Mouse (Mus musculus): ENCODE data around the gene Tbc1d8. TPM values are rescaled to one million over a fixed set of nuclear protein-coding genes. Genes with fewer than 3 reads are reported as not detected.
A peak's percentile ranks its signal among the peaks of the same experiment; 100 is the strongest.

The Tbc1d8 gene
- polyA plus RNA-seq, 1 experiment from 2014 or later, result 13.4 TPM

- no peaks in the 10 kb centered on the region for H3K9me3 ChIP-seq
- no peaks in the 10 kb centered on the region for H3K36me3 ChIP-seq
- WGBS, result 44% methylated on average over 7 of the region's 7 CpGs
- H3K4me2 ChIP-seq, result no peak overlapping the region
- no peaks in the 10 kb centered on the region for H3K27me3 ChIP-seq
- peaks cover 21% of the 10 kb centered on the region for H3K4me1 ChIP-seq
- no peak overlapping the region for H3K4me3 ChIP-seq
- H3K27ac ChIP-seq, result 0 out of 2 replicates have a peak overlapping the region, but pooled peaks have one; percentile 22
- H3K9ac ChIP-seq, result no peak overlapping the region
- ATAC-seq (ENCODE audit: borderline replicate concordance, extremely low read depth, low FRiP score, low TSS enrichment), result no peak
Observed at GRCm38 (mm10) chr1:39408668-39409067, 69.9 kb downstream of the Tbc1d8 start.

GRCm38 (mm10) chr1:39408123-39408522 lies 70.4 kb downstream of the Tbc1d8 start:
- ATAC-seq (ENCODE audit: borderline replicate concordance, extremely low read depth, low FRiP score, low TSS enrichment), result no peak
- Histone ChIP-seq H3K27ac (0 out of 2 replicates have a peak overlapping the region, but pooled peaks have one; percentile 22), H3K9me3 (no peaks in the 10 kb centered on the region), H3K4me3 (no peak overlapping the region), H3K36me3 (no peaks in the 10 kb centered on the region), H3K27me3 (no peaks in the 10 kb centered on the region), H3K4me2 (no peak overlapping the region), H3K4me1 (peaks cover 21% of the 10 kb centered on the region), H3K9ac (no peak overlapping the region)
- WGBS, result 75% methylated on average over 6 of the region's 6 CpGs

- Histone ChIP-seq H3K4me2 (no peak overlapping the region), H3K9ac (no peak overlapping the region), H3K27me3 (no peaks in the 10 kb centered on the region), H3K27ac (no peak overlapping the region), H3K4me3 (no peak overlapping the region), H3K36me3 (no peaks in the 10 kb centered on the region), H3K4me1 (peaks cover 21% of the 10 kb centered on the region), H3K9me3 (no peaks in the 10 kb centered on the region)
- ATAC-seq (ENCODE audit: borderline replicate concordance, extremely low read depth, low FRiP score, low TSS enrichment), result no peak
- WGBS, result 58% methylated on average over 4 of the region's 4 CpGs
Observed at GRCm38 (mm10) chr1:39407108-39407507, 71.4 kb downstream of the Tbc1d8 start.

GRCm38 (mm10) chr1:39400173-39400572 lies 78.4 kb downstream of the Tbc1d8 start:
- 80% methylated on average over 3 of the region's 3 CpGs for WGBS
- H3K4me2 ChIP-seq, result no peak overlapping the region
- H3K36me3 ChIP-seq, result no peaks in the 10 kb centered on the region
- H3K27ac ChIP-seq, result no peak overlapping the region
- no peak for ATAC-seq (ENCODE audit: borderline replicate concordance, extremely low read depth, low FRiP score, low TSS enrichment)
- H3K4me3 ChIP-seq, result no peak overlapping the region
- H3K4me1 ChIP-seq, result peaks cover 11% of the 10 kb centered on the region; the same call in 1 of the 2 replicates
- no peak overlapping the region for H3K9ac ChIP-seq
- H3K9me3 ChIP-seq, result no peaks in the 10 kb centered on the region
- H3K27me3 ChIP-seq, result no peaks in the 10 kb centered on the region

- H3K4me1 ChIP-seq, result peaks cover 14% of the 10 kb centered on the region; the same call in 1 of the 2 replicates
- no peaks in the 10 kb centered on the region for H3K27me3 ChIP-seq
- WGBS, result 58% methylated on average over 4 of the region's 4 CpGs
- H3K4me2 ChIP-seq, result no peak overlapping the region
- H3K36me3 ChIP-seq, result no peaks in the 10 kb centered on the region
- H3K27ac ChIP-seq, result peak overlapping the region; percentile 2; the same call in 1 of the 2 replicates
- H3K9ac ChIP-seq, result no peak overlapping the region
- no peaks in the 10 kb centered on the region for H3K9me3 ChIP-seq
- H3K4me3 ChIP-seq, result no peak overlapping the region
- no peak for ATAC-seq (ENCODE audit: borderline replicate concordance, extremely low read depth, low FRiP score, low TSS enrichment)
Observed at GRCm38 (mm10) chr1:39399228-39399627, 79.3 kb downstream of the Tbc1d8 start.

- H3K4me3 ChIP-seq, result no peak overlapping the region
- H3K4me2 ChIP-seq, result no peak overlapping the region
- no peaks in the 10 kb centered on the region for H3K36me3 ChIP-seq
- ATAC-seq (ENCODE audit: borderline replicate concordance, extremely low read depth, low FRiP score, low TSS enrichment), result no peak; the same call in 1 of the 2 replicates
- H3K27me3 ChIP-seq, result no peaks in the 10 kb centered on the region
- peaks cover 21% of the 10 kb centered on the region for H3K4me1 ChIP-seq
- no peaks in the 10 kb centered on the region for H3K9me3 ChIP-seq
- H3K27ac ChIP-seq, result no peak overlapping the region
- 68% methylated on average over 6 of the region's 6 CpGs for WGBS
- H3K9ac ChIP-seq, result no peak overlapping the region
Observed at GRCm38 (mm10) chr1:39398284-39398683, 80.3 kb downstream of the Tbc1d8 start.

- H3K27ac ChIP-seq, result no peak overlapping the region
- H3K4me2 ChIP-seq, result no peak overlapping the region
- WGBS, result 44% methylated on average over 4 of the region's 4 CpGs
- H3K36me3 ChIP-seq, result no peaks in the 10 kb centered on the region
- H3K9me3 ChIP-seq, result no peaks in the 10 kb centered on the region
- peaks cover 21% of the 10 kb centered on the region for H3K4me1 ChIP-seq
- H3K27me3 ChIP-seq, result no peaks in the 10 kb centered on the region
- no peak overlapping the region for H3K4me3 ChIP-seq
- ATAC-seq (ENCODE audit: borderline replicate concordance, extremely low read depth, low FRiP score, low TSS enrichment), result no peak
- H3K9ac ChIP-seq, result no peak overlapping the region
Observed at GRCm38 (mm10) chr1:39396347-39396746, 82.2 kb downstream of the Tbc1d8 start.

GRCm38 (mm10) chr1:39394650-39395049 lies 83.9 kb downstream of the Tbc1d8 start:
- Histone ChIP-seq H3K4me3 (no peak overlapping the region), H3K27me3 (no peaks in the 10 kb centered on the region), H3K27ac (peak overlapping the region; percentile 95), H3K9ac (no peak overlapping the region), H3K9me3 (no peaks in the 10 kb centered on the region), H3K4me1 (peaks cover 21% of the 10 kb centered on the region), H3K4me2 (no peak overlapping the region), H3K36me3 (no peaks in the 10 kb centered on the region)
- WGBS, result 63% methylated on average over 3 of the region's 3 CpGs
- no peak for ATAC-seq (ENCODE audit: borderline replicate concordance, extremely low read depth, low FRiP score, low TSS enrichment)

GRCm38 (mm10) chr1:39394096-39394495 lies 84.5 kb downstream of the Tbc1d8 start:
- Histone ChIP-seq H3K36me3 (no peaks in the 10 kb centered on the region), H3K4me2 (0 out of 2 replicates have a peak overlapping the region, but pooled peaks have one; percentile 7), H3K27me3 (no peaks in the 10 kb centered on the region), H3K9ac (no peak overlapping the region), H3K9me3 (no peaks in the 10 kb centered on the region), H3K27ac (peak overlapping the region; percentile 95), H3K4me3 (no peak overlapping the region), H3K4me1 (peaks cover 21% of the 10 kb centered on the region)
- ATAC-seq (ENCODE audit: borderline replicate concordance, extremely low read depth, low FRiP score, low TSS enrichment), result no peak
- WGBS, result 51% methylated on average over 10 of the region's 10 CpGs

GRCm38 (mm10) chr1:39393217-39393867 lies 85.2 kb downstream of the Tbc1d8 start:
- Histone ChIP-seq H3K27me3 (no peaks in the 10 kb centered on the region), H3K4me3 (no peak overlapping the region), H3K27ac (peak overlapping the region; percentile 95), H3K4me2 (0 out of 2 replicates have a peak overlapping the region, but pooled peaks have one; percentile 24), H3K9ac (0 out of 2 replicates have a peak overlapping the region, but pooled peaks have one; percentile 5), H3K4me1 (peaks cover 18% of the 10 kb centered on the region), H3K36me3 (0 out of 2 replicates have a peak, but pooled peaks cover under 1% of the 10 kb centered on the region), H3K9me3 (no peaks in the 10 kb centered on the region)
- peak; percentile 77; the same call in 1 of the 2 replicates for ATAC-seq (ENCODE audit: borderline replicate concordance, extremely low read depth, low FRiP score, low TSS enrichment)
- 56% methylated on average over 8 of the region's 8 CpGs for WGBS

GRCm38 (mm10) chr1:39392189-39392588 lies 86.4 kb downstream of the Tbc1d8 start:
- Histone ChIP-seq H3K4me3 (no peak overlapping the region), H3K9ac (no peak overlapping the region), H3K4me2 (no peak overlapping the region), H3K27me3 (no peaks in the 10 kb centered on the region), H3K27ac (peak overlapping the region; percentile 95; the same call in 1 of the 2 replicates), H3K4me1 (peaks cover 14% of the 10 kb centered on the region), H3K9me3 (no peaks in the 10 kb centered on the region), H3K36me3 (0 out of 2 replicates have a peak, but pooled peaks cover 3% of the 10 kb centered on the region)
- no peak for ATAC-seq (ENCODE audit: borderline replicate concordance, extremely low read depth, low FRiP score, low TSS enrichment)
- WGBS, result 52% methylated on average over 3 of the region's 3 CpGs

- H3K9ac ChIP-seq, result no peak overlapping the region
- 0 out of 2 replicates have a peak, but pooled peaks cover 3% of the 10 kb centered on the region for H3K36me3 ChIP-seq
- H3K27ac ChIP-seq, result no peak overlapping the region
- H3K4me3 ChIP-seq, result no peak overlapping the region
- H3K4me1 ChIP-seq, result peaks cover 14% of the 10 kb centered on the region
- H3K4me2 ChIP-seq, result no peak overlapping the region
- H3K9me3 ChIP-seq, result no peaks in the 10 kb centered on the region
- ATAC-seq (ENCODE audit: borderline replicate concordance, extremely low read depth, low FRiP score, low TSS enrichment), result no peak
- 89% methylated on average over 6 of the region's 6 CpGs for WGBS
- no peaks in the 10 kb centered on the region for H3K27me3 ChIP-seq
Observed at GRCm38 (mm10) chr1:39391652-39392051, 86.9 kb downstream of the Tbc1d8 start.

All from lung, embryonic 15.5 days (tissue).